Mouse (Mus musculus): ENCODE results near the gene E130218I03Rik.

GRCm38 (mm10) chr4:134202904-134203303 lies 40.6 kb upstream of the E130218I03Rik start, which contains the start of gene Gm7534:
- no peak for TF ChIP-seq MAX (IDR thresholded peaks at IDR 0.05; ENCODE audit: low read depth)
- TF ChIP-seq POLR2A (IDR thresholded peaks at IDR 0.05; ENCODE audit: insufficient read length, low read depth): no peak
- TF ChIP-seq REST (IDR thresholded peaks at IDR 0.05; ENCODE audit: insufficient read depth, insufficient read length): no peak
- TF ChIP-seq POLR2AphosphoS2 (IDR thresholded peaks at IDR 0.05; ENCODE audit: insufficient read length, low read depth): no peak

Measured in myocyte (in vitro differentiated cells).